Comparison of ENCODE assay signal across 24 mouse cellular contexts in genomic region chr16:15346045-15346444, GRCm38 (mm10). TPM values are rescaled to one million over a fixed set of nuclear protein-coding genes. Genes with fewer than 3 reads are reported as not detected.
"Had no signal": no experiment of that assay in that cellular context is flagged by ENCODE, and none has a peak within 500 bp of the region (broad histone marks: within the 10 kb centered on the region; RNA-seq: fewer than 3 reads in every experiment).

No protein-coding gene starts in this region.

- H3K4me2 ChIP-seq: liver, embryonic 13.5 days; midbrain, embryonic 11.5 days; midbrain, embryonic 15.5 days; neural tube, embryonic 12.5 days; neural tube, embryonic 15.5 days had no signal

- H3K27me3 ChIP-seq: liver, embryonic 13.5 days; midbrain, embryonic 15.5 days; neural tube, embryonic 12.5 days; neural tube, embryonic 15.5 days had no signal

- H3K27ac ChIP-seq: liver, embryonic 13.5 days; midbrain, embryonic 15.5 days; neural tube, embryonic 12.5 days; neural tube, embryonic 15.5 days; stomach, postnatal 0 days had no signal

- H3K9me3 ChIP-seq: liver, embryonic 13.5 days; midbrain, embryonic 15.5 days; neural tube, embryonic 12.5 days; neural tube, embryonic 15.5 days had no signal

- H3K9ac ChIP-seq: liver, embryonic 13.5 days; midbrain, embryonic 15.5 days; neural tube, embryonic 12.5 days; neural tube, embryonic 15.5 days had no signal

- H3K36me3 ChIP-seq: liver, embryonic 13.5 days; midbrain, embryonic 15.5 days; neural tube, embryonic 12.5 days; neural tube, embryonic 15.5 days had no signal

- H3K4me1 ChIP-seq: liver, embryonic 13.5 days; midbrain, embryonic 15.5 days; neural tube, embryonic 12.5 days; neural tube, embryonic 15.5 days had no signal

- H3K4me3 ChIP-seq: liver, embryonic 13.5 days; midbrain, embryonic 15.5 days; neural tube, embryonic 12.5 days; neural tube, embryonic 15.5 days had no signal

- DNase-seq: kidney, adult 18-20 months; kidney, adult 9 months; kidney, postnatal 14 days; kidney, postnatal 4 days; layer of hippocampus, adult 9-11 months; liver, embryonic 13.5 days; right cerebral cortex, adult 18-20 months; right cerebral cortex, postnatal 14 days; right cerebral cortex, postnatal 4 days; thymus, adult 2 months; thymus, postnatal 14 days; thymus, postnatal 4 days had no signal

- ATAC-seq: intestine, embryonic 16.5 days; midbrain, embryonic 15.5 days had no signal

RNA-seq across cellular contexts. Expression of gene Gm21897, which starts 28.8 kb away (rescaled TPM):
- polyA plus RNA-seq: intestine, embryonic 16.5 days; kidney, embryonic 16.5 days; limb, embryonic 11.5 days; limb, embryonic 14.5 days; liver, adult 2 months; liver, embryonic 13.5 days; liver, embryonic 16.5 days; midbrain, embryonic 11.5 days; midbrain, embryonic 15.5 days; neural tube, embryonic 12.5 days; neural tube, embryonic 15.5 days; stomach, embryonic 14.5 days; stomach, postnatal 0 days; thymus, adult 2 months had no signal
